Mouse (Mus musculus) urinary bladder, postnatal 10 days (tissue): ENCODE results near the gene Peli2.

Experiments used
- DNase-seq: peaks from one replicate; pipeline ENCODE4 v3.0.0; 2022; ENCODE audit warnings: low spot score

The Peli2 gene

GRCm38 (mm10) chr14:48293498-48293897 is 172.9 kb downstream of the Peli2 start:
- DNase-seq: no peak

GRCm38 (mm10) chr14:48295410-48295809 is 174.8 kb downstream of the Peli2 start:
- DNase-seq: no peak

GRCm38 (mm10) chr14:48295815-48296271 is 175.2 kb downstream of the Peli2 start:
- DNase-seq: no peak

- DNase-seq: no peak
These were observed 176.2 kb downstream of the Peli2 start for GRCm38 (mm10) chr14:48296820-48297219.

GRCm38 (mm10) chr14:48302471-48303186 is 182.0 kb downstream of the Peli2 start:
- DNase-seq: no peak

- no peak for DNase-seq
These were observed 182.6 kb downstream of the Peli2 start for GRCm38 (mm10) chr14:48303235-48303634.

- no peak for DNase-seq
These were observed 183.2 kb downstream of the Peli2 start for GRCm38 (mm10) chr14:48303841-48304240.

- DNase-seq: no peak
These were observed 192.6 kb downstream of the Peli2 start for GRCm38 (mm10) chr14:48313234-48313633.

GRCm38 (mm10) chr14:48316396-48316795 is 195.8 kb downstream of the Peli2 start:
- no peak for DNase-seq

GRCm38 (mm10) chr14:48323771-48324459 is 203.3 kb downstream of the Peli2 start:
- DNase-seq: no peak

GRCm38 (mm10) chr14:48324460-48324850 is 203.8 kb downstream of the Peli2 start:
- DNase-seq: no peak

- no peak for DNase-seq
These were observed 207.1 kb downstream of the Peli2 start for GRCm38 (mm10) chr14:48327746-48328145.

- DNase-seq: no peak
These were observed 209.2 kb downstream of the Peli2 start for GRCm38 (mm10) chr14:48329716-48330365.
